Mouse (Mus musculus) spleen, adult 2 months (tissue): Measurements from ENCODE around the gene Gm26741. TPM values are rescaled to one million over a fixed set of nuclear protein-coding genes. Genes with fewer than 3 reads are reported as not detected.

Experiments used
- DNase-seq, 2 experiments: peaks; one replicate each; pipeline versions ENCODE4 v3.0.0 to v3.0.0-alpha.2; 2012 to 2021; ENCODE audit warnings: low spot score in 2 of 2, low read depth in 1 of 2
- H3K27ac ChIP-seq: fragments of 200-500 bp; 2 replicates; pipeline ENCODE4 v1.5.1; 2012; ENCODE audit warnings: low read length, inconsistent platforms; ENCODE audit not compliant: insufficient read depth
- H3K27me3 ChIP-seq: fragments of 200-500 bp; 2 replicates; pipeline ENCODE4 v1.6.1; 2012; ENCODE audit warnings: mild to moderate bottlenecking, moderate library complexity, low read length, inconsistent platforms; ENCODE audit not compliant: control insufficient read depth, insufficient read depth
- H3K36me3 ChIP-seq: fragments of 200-500 bp; 2 replicates; pipeline ENCODE4 v1.6.1; 2012; ENCODE audit warnings: mild to moderate bottlenecking, low read length, inconsistent platforms; ENCODE audit not compliant: control insufficient read depth, insufficient read depth
- H3K4me1 ChIP-seq: fragments of 200-500 bp; 2 replicates; pipeline ENCODE4 v1.6.1; 2011; ENCODE audit warnings: inconsistent platforms; ENCODE audit not compliant: control insufficient read depth, insufficient read depth, insufficient read length
- H3K4me3 ChIP-seq: fragments of 200-500 bp; 2 replicates; pipeline ENCODE4 v1.5.1; 2011; ENCODE audit warnings: mild to moderate bottlenecking, inconsistent platforms; ENCODE audit not compliant: insufficient read depth, insufficient read length; ENCODE audit errors: extremely low read depth
- CTCF ChIP-seq: fragments of 200-500 bp; IDR thresholded peaks from 2 replicates; pipeline ENCODE4 v1.5.1; 2011; ENCODE audit warnings: mild to moderate bottlenecking, inconsistent platforms; ENCODE audit not compliant: insufficient read depth, insufficient read length, insufficient replicate concordance; ENCODE audit errors: extremely low read depth
- POLR2A ChIP-seq: fragments of 200-500 bp; IDR thresholded peaks from 2 replicates; pipeline ENCODE4 v1.6.1; 2011; ENCODE audit warnings: low read depth, low read length, inconsistent platforms
- WGBS: fragments of 180-500 bp; shearing (Covaris S2); methylation state at CpG from one replicate; pipeline ENCODE4 v1.1.7; 2018; 5-methylcytosine and 5-hydroxymethylcytosine counted together
- polyA plus RNA-seq: library from polyadenylated mRNA; depleted of rRNA; stranded (reverse); fragments of >200 nt; gene quantifications from 2 replicates; pipeline ENCODE4 v1.2.3, GENCODE M21; 2012

Gm26741 gene
- polyA plus RNA-seq, 1 experiment: not detected

GRCm38 (mm10) chr10:52360241-52360735, 1.7 kb downstream of the Gm26741 start:
- Histone ChIP-seq H3K4me3 (no peak overlapping the region), H3K27ac (no peak overlapping the region), H3K36me3 (peaks cover 4% of the 10 kb centered on the region), H3K27me3 (no peaks in the 10 kb centered on the region), H3K4me1 (no peaks in the 10 kb centered on the region)
- TF ChIP-seq POLR2A: no peak
- no peak for TF ChIP-seq CTCF
- WGBS: 98% methylated on average over 4 of the region's 4 CpGs
- no peak for DNase-seq

- H3K27me3 ChIP-seq: no peaks in the 10 kb centered on the region
- TF ChIP-seq CTCF (no peak), POLR2A (no peak)
- DNase-seq: no peak
- WGBS: 93% methylated on average over 9 of the region's 9 CpGs
- no peak overlapping the region for H3K27ac ChIP-seq
- H3K4me1 ChIP-seq: no peaks in the 10 kb centered on the region
- peaks cover 4% of the 10 kb centered on the region for H3K36me3 ChIP-seq
- no peak overlapping the region for H3K4me3 ChIP-seq
These were observed 2.5 kb downstream of the Gm26741 start for GRCm38 (mm10) chr10:52360862-52361609.

GRCm38 (mm10) chr10:52368376-52368775, 9.8 kb downstream of the Gm26741 start:
- no peak for TF ChIP-seq POLR2A
- TF ChIP-seq CTCF: no peak
- 0 out of 2 replicates have a peak, but pooled peaks cover 1% of the 10 kb centered on the region for H3K36me3 ChIP-seq
- H3K4me3 ChIP-seq: no peak overlapping the region
- no peaks in the 10 kb centered on the region; the same call in 1 of the 2 replicates for H3K4me1 ChIP-seq
- no peak for DNase-seq
- no peaks in the 10 kb centered on the region for H3K27me3 ChIP-seq
- WGBS: 88% methylated on average over 4 of the region's 4 CpGs
- no peak overlapping the region for H3K27ac ChIP-seq

GRCm38 (mm10) chr10:52373834-52374233, 15.3 kb downstream of the Gm26741 start:
- Histone ChIP-seq H3K4me1 (peaks cover 2% of the 10 kb centered on the region; the same call in 1 of the 2 replicates), H3K4me3 (no peak overlapping the region), H3K27ac (no peak overlapping the region), H3K36me3 (no peaks in the 10 kb centered on the region), H3K27me3 (no peaks in the 10 kb centered on the region)
- WGBS: 50% methylated on average over 4 of the region's 4 CpGs
- TF ChIP-seq POLR2A (no peak), CTCF (no peak)
- peak; percentile 69 to 74 for DNase-seq

- no peak for TF ChIP-seq CTCF
- TF ChIP-seq POLR2A: no peak
- Histone ChIP-seq H3K4me3 (no peak overlapping the region), H3K36me3 (no peaks in the 10 kb centered on the region), H3K27me3 (no peaks in the 10 kb centered on the region), H3K4me1 (peaks cover 2% of the 10 kb centered on the region; the same call in 1 of the 2 replicates), H3K27ac (no peak overlapping the region)
- no peak for DNase-seq
These were observed 16.1 kb downstream of the Gm26741 start for GRCm38 (mm10) chr10:52374651-52375050.

- TF ChIP-seq CTCF (no peak), POLR2A (no peak)
- no peaks in the 10 kb centered on the region for H3K36me3 ChIP-seq
- DNase-seq: peak in 1 of 2 experiments; percentile 21
- WGBS: 18% methylated on average over 2 of the region's 2 CpGs
- H3K27ac ChIP-seq: 0 out of 2 replicates have a peak overlapping the region, but pooled peaks have one; percentile 18
- 0 out of 2 replicates have a peak, but pooled peaks cover 2% of the 10 kb centered on the region for H3K4me1 ChIP-seq
- H3K27me3 ChIP-seq: no peaks in the 10 kb centered on the region
- no peak overlapping the region; the same call in 1 of the 2 replicates for H3K4me3 ChIP-seq
These were observed 17.9 kb downstream of the Gm26741 start for GRCm38 (mm10) chr10:52376422-52376821.

- H3K27me3 ChIP-seq: no peaks in the 10 kb centered on the region
- no peaks in the 10 kb centered on the region for H3K36me3 ChIP-seq
- TF ChIP-seq CTCF: no peak
- TF ChIP-seq POLR2A: no peak
- no peak overlapping the region; the same call in 1 of the 2 replicates for H3K4me3 ChIP-seq
- H3K4me1 ChIP-seq: 0 out of 2 replicates have a peak, but pooled peaks cover 2% of the 10 kb centered on the region
- WGBS: 94% methylated on average over 2 of the region's 2 CpGs
- H3K27ac ChIP-seq: no peak overlapping the region
- DNase-seq: no peak
These were observed 19.2 kb downstream of the Gm26741 start for GRCm38 (mm10) chr10:52377813-52378212.
